Mouse (Mus musculus): ENCODE measurements around the gene Plcb4.

- TF ChIP-seq HCFC1 (IDR thresholded peaks at IDR 0.05; ENCODE audit: low read depth, low read length) (no peak), RAD21 (IDR thresholded peaks at IDR 0.05; ENCODE audit: low read depth, low read length) (no peak), EP300 (IDR thresholded peaks at IDR 0.05; ENCODE audit: low read length) (no peak), ELF1 (IDR thresholded peaks at IDR 0.05; ENCODE audit: low read depth, low read length) (no peak)
Observed at GRCm38 (mm10) chr2:135802878-135803450, 144.2 kb downstream of the Plcb4 start.

Measured in CH12.LX (cell line).